Mouse (Mus musculus): ENCODE measurements around the gene Spock1. TPM values are rescaled to one million over a fixed set of nuclear protein-coding genes. Genes with fewer than 3 reads are reported as not detected.
"Not testable (repeated sequence)": the region's sequence is repeated elsewhere in the genome, so short reads cannot be mapped to it uniquely, and the experiment has no call there.

The Spock1 gene
- polyA plus RNA-seq, 1 experiment from 2014 or later: 1.7 TPM

DNA sequence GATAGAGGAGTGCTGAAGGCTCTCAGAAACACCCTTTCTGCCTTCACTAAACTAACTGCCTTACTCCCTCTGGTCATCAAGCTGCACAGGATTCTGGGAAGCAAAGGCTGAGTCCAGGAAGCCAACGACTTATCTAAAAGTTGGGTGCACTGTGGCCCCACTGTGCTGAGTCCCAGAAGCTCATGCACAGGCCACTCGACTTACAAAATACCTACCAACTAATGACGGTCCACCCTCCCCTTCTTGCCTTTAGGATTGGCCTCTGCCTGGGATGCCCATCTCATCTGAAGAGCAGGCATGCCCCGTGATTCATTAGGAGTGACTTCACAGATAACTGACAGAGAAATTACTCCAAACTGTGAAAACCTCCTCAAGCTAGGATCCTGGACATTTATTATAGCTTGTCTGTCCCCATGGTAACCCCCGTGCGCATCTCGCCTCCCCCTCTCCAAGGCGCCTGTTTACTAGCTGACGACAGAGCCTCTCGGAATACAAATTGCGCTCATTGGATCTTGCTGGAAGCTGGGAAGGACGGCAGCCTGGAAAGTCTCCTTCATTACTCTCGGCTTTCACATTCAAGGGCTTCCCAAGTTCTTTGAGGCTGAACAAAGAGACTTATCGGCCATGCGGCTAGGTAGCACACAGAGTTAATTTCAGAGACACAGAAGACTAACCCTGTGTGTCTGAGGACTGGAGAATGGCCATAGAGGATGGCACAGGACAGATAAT is 312.9 kb downstream of the Spock1 start:
- H3K4me1 ChIP-seq (ENCODE audit: control insufficient read depth, insufficient read depth, low read length): no peaks in the 10 kb centered on the region
- 42% methylated on average over 15 of the region's 15 CpGs for WGBS
- no peak overlapping the region for H3K4me3 ChIP-seq (ENCODE audit: low read length)
- H3K36me3 ChIP-seq (ENCODE audit: control insufficient read depth, insufficient read depth, low read length): no peaks in the 10 kb centered on the region
- no peak overlapping the region for H3K27ac ChIP-seq (ENCODE audit: low read length)
- ATAC-seq: no peak
- no peaks in the 10 kb centered on the region for H3K27me3 ChIP-seq (replicated peaks; ENCODE audit: control insufficient read depth, insufficient read depth, low read length)
- no peak overlapping the region for H3K9ac ChIP-seq (ENCODE audit: low read depth, low read length)
- no peak overlapping the region for H3K4me2 ChIP-seq (ENCODE audit: low read depth, low read length)
- H3K9me3 ChIP-seq (ENCODE audit: control insufficient read depth, low read length): no peaks in the 10 kb centered on the region

- H3K9me3 ChIP-seq (ENCODE audit: control insufficient read depth, low read length); H3K9ac ChIP-seq (ENCODE audit: low read depth, low read length); H3K4me2 ChIP-seq (ENCODE audit: low read depth, low read length); H3K4me3 ChIP-seq (ENCODE audit: low read length); H3K27me3 ChIP-seq (replicated peaks; ENCODE audit: control insufficient read depth, insufficient read depth, low read length); ATAC-seq; H3K4me1 ChIP-seq (ENCODE audit: control insufficient read depth, insufficient read depth, low read length); H3K27ac ChIP-seq (ENCODE audit: low read length); H3K36me3 ChIP-seq (ENCODE audit: control insufficient read depth, insufficient read depth, low read length): not testable (repeated sequence)
- 82% methylated on average over 4 of the region's 4 CpGs for WGBS
Observed at GRCm38 (mm10) chr13:57589338-57589914, 318.7 kb downstream of the Spock1 start.

DNA sequence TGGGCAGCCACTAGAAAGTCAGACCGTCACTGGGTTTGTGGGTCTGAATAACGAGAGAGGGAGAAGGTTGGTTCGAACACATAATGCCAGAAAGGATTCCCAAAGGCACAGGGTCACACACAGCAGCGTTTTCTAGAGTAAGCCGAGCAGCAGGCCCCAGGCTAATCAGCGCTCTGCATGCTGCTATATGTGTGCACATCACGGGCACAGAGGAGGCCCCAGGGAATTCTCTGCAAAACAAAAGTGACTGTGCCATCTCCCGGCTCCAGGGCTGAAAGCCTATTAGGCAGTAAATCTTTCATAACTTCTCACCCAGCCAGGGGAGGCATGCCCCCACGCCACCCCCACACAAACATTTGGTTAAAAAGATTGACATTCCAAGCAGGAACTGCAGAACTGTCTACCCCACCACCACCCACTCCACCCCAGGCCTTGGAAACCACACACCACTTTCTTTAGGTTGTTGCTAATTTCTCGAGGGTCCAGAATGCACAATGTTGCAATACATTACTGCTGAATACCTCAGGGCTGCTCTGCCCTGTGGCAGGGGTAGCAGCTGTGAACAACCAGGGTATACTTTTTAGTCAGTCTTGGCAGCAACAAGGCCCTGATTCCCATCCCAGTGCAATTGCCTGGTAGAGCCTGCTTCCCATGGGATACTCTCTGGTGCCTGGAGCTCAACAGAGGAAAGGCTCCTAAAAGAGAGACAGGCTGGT is 319.4 kb downstream of the Spock1 start:
- Histone ChIP-seq H3K9ac (ENCODE audit: low read depth, low read length) (no peak overlapping the region), H3K36me3 (ENCODE audit: control insufficient read depth, insufficient read depth, low read length) (no peaks in the 10 kb centered on the region), H3K4me2 (ENCODE audit: low read depth, low read length) (no peak overlapping the region), H3K4me3 (ENCODE audit: low read length) (no peak overlapping the region), H3K27me3 (replicated peaks; ENCODE audit: control insufficient read depth, insufficient read depth, low read length) (no peaks in the 10 kb centered on the region), H3K4me1 (ENCODE audit: control insufficient read depth, insufficient read depth, low read length) (no peaks in the 10 kb centered on the region), H3K27ac (ENCODE audit: low read length) (no peak overlapping the region), H3K9me3 (ENCODE audit: control insufficient read depth, low read length) (no peaks in the 10 kb centered on the region)
- WGBS: 43% methylated on average over 10 of the region's 10 CpGs
- no peak for ATAC-seq

DNA sequence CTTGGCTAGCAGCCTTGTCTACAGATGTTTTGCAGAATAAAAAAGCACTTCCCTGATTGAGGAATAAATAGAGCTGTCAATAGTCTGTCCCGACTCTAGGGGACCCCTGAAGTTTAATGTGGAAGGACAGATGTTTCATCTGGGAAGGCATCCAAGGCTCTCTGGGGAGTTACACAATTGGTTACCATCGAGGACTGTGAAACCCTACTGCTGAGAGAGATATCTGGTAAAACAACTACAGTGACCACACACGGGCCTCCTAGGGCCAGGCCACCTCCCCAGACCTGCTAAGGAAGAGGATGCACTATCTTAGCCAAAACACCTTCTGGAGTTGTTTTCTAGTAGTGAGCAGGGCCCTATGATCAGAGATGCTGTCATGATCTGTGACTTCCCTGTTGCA is 323.0 kb downstream of the Spock1 start:
- Histone ChIP-seq H3K4me3 (ENCODE audit: low read length) (no peak overlapping the region), H3K27ac (ENCODE audit: low read length) (no peak overlapping the region), H3K4me2 (ENCODE audit: low read depth, low read length) (no peak overlapping the region), H3K4me1 (ENCODE audit: control insufficient read depth, insufficient read depth, low read length) (no peaks in the 10 kb centered on the region), H3K36me3 (ENCODE audit: control insufficient read depth, insufficient read depth, low read length) (no peaks in the 10 kb centered on the region), H3K9me3 (ENCODE audit: control insufficient read depth, low read length) (no peaks in the 10 kb centered on the region), H3K27me3 (replicated peaks; ENCODE audit: control insufficient read depth, insufficient read depth, low read length) (no peaks in the 10 kb centered on the region), H3K9ac (ENCODE audit: low read depth, low read length) (no peak overlapping the region)
- no peak for ATAC-seq
- 46% methylated on average over 3 of the region's 3 CpGs for WGBS

GRCm38 (mm10) chr13:57582314-57582976 is 325.7 kb downstream of the Spock1 start:
- 79% methylated on average over 12 of the region's 12 CpGs for WGBS
- H3K4me2 ChIP-seq (ENCODE audit: low read depth, low read length): no peak overlapping the region
- no peaks in the 10 kb centered on the region for H3K9me3 ChIP-seq (ENCODE audit: control insufficient read depth, low read length)
- H3K9ac ChIP-seq (ENCODE audit: low read depth, low read length): no peak overlapping the region
- no peaks in the 10 kb centered on the region for H3K27me3 ChIP-seq (replicated peaks; ENCODE audit: control insufficient read depth, insufficient read depth, low read length)
- no peaks in the 10 kb centered on the region for H3K36me3 ChIP-seq (ENCODE audit: control insufficient read depth, insufficient read depth, low read length)
- ATAC-seq: no peak
- no peaks in the 10 kb centered on the region for H3K4me1 ChIP-seq (ENCODE audit: control insufficient read depth, insufficient read depth, low read length)
- no peak overlapping the region for H3K27ac ChIP-seq (ENCODE audit: low read length)
- no peak overlapping the region for H3K4me3 ChIP-seq (ENCODE audit: low read length)

- H3K4me2 ChIP-seq (ENCODE audit: low read depth, low read length): no peak overlapping the region
- no peak overlapping the region for H3K4me3 ChIP-seq (ENCODE audit: low read length)
- no peak overlapping the region for H3K27ac ChIP-seq (ENCODE audit: low read length)
- no peak for ATAC-seq
- H3K9ac ChIP-seq (ENCODE audit: low read depth, low read length): no peak overlapping the region
- H3K27me3 ChIP-seq (replicated peaks; ENCODE audit: control insufficient read depth, insufficient read depth, low read length): no peaks in the 10 kb centered on the region
- H3K4me1 ChIP-seq (ENCODE audit: control insufficient read depth, insufficient read depth, low read length): no peaks in the 10 kb centered on the region
- H3K36me3 ChIP-seq (ENCODE audit: control insufficient read depth, insufficient read depth, low read length): no peaks in the 10 kb centered on the region
- 90% methylated on average over 5 of the region's 5 CpGs for WGBS
- H3K9me3 ChIP-seq (ENCODE audit: control insufficient read depth, low read length): no peaks in the 10 kb centered on the region
Observed at GRCm38 (mm10) chr13:57577541-57578244, 330.4 kb downstream of the Spock1 start.

DNA sequence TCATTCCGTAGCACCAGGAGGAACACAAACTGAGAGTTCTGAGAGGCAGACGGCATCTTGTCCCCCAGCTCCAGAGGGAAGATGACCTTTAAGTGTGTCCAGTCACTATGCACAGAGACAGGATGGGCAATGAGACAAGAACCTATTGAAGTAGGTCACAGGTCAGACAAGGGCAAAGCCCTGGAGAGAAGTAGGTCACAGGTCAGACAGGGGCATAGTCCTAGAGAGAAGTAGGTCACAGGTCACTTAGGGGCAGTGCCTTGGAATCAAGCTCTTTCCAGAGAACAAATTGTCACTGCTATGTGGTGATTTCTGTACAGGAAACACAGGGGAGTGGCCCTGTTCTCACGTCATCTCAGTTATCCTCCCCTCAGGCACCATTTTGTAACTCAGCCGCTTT is 334.6 kb downstream of the Spock1 start:
- Histone ChIP-seq H3K36me3 (ENCODE audit: control insufficient read depth, insufficient read depth, low read length) (no peaks in the 10 kb centered on the region), H3K4me1 (ENCODE audit: control insufficient read depth, insufficient read depth, low read length) (no peaks in the 10 kb centered on the region), H3K27me3 (replicated peaks; ENCODE audit: control insufficient read depth, insufficient read depth, low read length) (no peaks in the 10 kb centered on the region), H3K27ac (ENCODE audit: low read length) (no peak overlapping the region), H3K4me2 (ENCODE audit: low read depth, low read length) (no peak overlapping the region), H3K4me3 (ENCODE audit: low read length) (no peak overlapping the region), H3K9ac (ENCODE audit: low read depth, low read length) (no peak overlapping the region), H3K9me3 (ENCODE audit: control insufficient read depth, low read length) (no peaks in the 10 kb centered on the region)
- ATAC-seq: no peak
- 62% methylated on average over 4 of the region's 4 CpGs for WGBS

- Histone ChIP-seq H3K9ac (ENCODE audit: low read depth, low read length) (no peak overlapping the region), H3K4me3 (ENCODE audit: low read length) (no peak overlapping the region), H3K27ac (ENCODE audit: low read length) (no peak overlapping the region), H3K27me3 (replicated peaks; ENCODE audit: control insufficient read depth, insufficient read depth, low read length) (no peaks in the 10 kb centered on the region), H3K36me3 (ENCODE audit: control insufficient read depth, insufficient read depth, low read length) (no peaks in the 10 kb centered on the region), H3K4me2 (ENCODE audit: low read depth, low read length) (no peak overlapping the region), H3K4me1 (ENCODE audit: control insufficient read depth, insufficient read depth, low read length) (no peaks in the 10 kb centered on the region), H3K9me3 (ENCODE audit: control insufficient read depth, low read length) (no peaks in the 10 kb centered on the region)
- 93% methylated on average over 8 of the region's 8 CpGs for WGBS
- ATAC-seq: no peak
Observed at GRCm38 (mm10) chr13:57568404-57568803, 339.7 kb downstream of the Spock1 start.

DNA sequence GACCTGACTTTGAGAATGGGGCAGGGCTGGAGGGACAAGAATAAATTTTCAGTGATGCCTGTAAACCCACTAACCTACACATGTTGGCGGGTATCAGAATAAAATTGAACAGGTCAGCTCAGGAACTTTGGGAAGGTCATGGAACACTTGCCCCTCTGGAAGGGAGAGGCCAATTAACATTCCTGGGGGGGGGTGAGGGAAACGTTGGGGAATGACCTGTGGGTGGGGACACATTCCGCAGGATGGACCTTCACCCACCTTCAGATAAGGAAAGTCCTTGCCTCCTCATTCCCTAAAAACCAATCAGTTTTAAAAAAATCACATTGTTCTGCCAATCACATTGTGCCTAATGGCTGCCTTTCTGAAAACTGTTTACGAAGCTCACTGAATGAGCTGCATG is 352.9 kb downstream of the Spock1 start:
- H3K27me3 ChIP-seq (replicated peaks; ENCODE audit: control insufficient read depth, insufficient read depth, low read length): no peaks in the 10 kb centered on the region
- H3K9ac ChIP-seq (ENCODE audit: low read depth, low read length): no peak overlapping the region
- H3K4me1 ChIP-seq (ENCODE audit: control insufficient read depth, insufficient read depth, low read length): no peaks in the 10 kb centered on the region
- H3K9me3 ChIP-seq (ENCODE audit: control insufficient read depth, low read length): no peaks in the 10 kb centered on the region
- 47% methylated on average over 4 of the region's 4 CpGs for WGBS
- no peak overlapping the region for H3K27ac ChIP-seq (ENCODE audit: low read length)
- no peak overlapping the region for H3K4me3 ChIP-seq (ENCODE audit: low read length)
- no peak for ATAC-seq
- no peaks in the 10 kb centered on the region for H3K36me3 ChIP-seq (ENCODE audit: control insufficient read depth, insufficient read depth, low read length)
- no peak overlapping the region for H3K4me2 ChIP-seq (ENCODE audit: low read depth, low read length)
